Mouse (Mus musculus) layer of hippocampus, postnatal 14 days (tissue): ENCODE measurements around the gene B4galt3. TPM values are rescaled to one million over a fixed set of nuclear protein-coding genes. Genes with fewer than 3 reads are reported as not detected.

ENCODE experiments used
- DNase-seq, 2 experiments: peaks; one replicate each; pipeline ENCODE4 v3.0.0; 2021 to 2022; ENCODE audit warnings: low spot score in 2 of 2, mixed read lengths in 1 of 2
- total RNA-seq, 2 experiments: library from RNA; stranded (reverse); gene quantifications; 2 replicates each; pipeline ENCODE4 v1.2.3; 2021

Gene B4galt3
- total RNA-seq, 2 experiments from 2014 or later: 54.8 to 62.8 TPM

GRCm38 (mm10) chr1:171263185-171263611 is 6.9 kb upstream of the B4galt3 start:
- peak in 1 of 2 experiments; percentile 87 for DNase-seq

GRCm38 (mm10) chr1:171263666-171264461 is 6.3 kb upstream of the B4galt3 start:
- DNase-seq: no peak

DNA sequence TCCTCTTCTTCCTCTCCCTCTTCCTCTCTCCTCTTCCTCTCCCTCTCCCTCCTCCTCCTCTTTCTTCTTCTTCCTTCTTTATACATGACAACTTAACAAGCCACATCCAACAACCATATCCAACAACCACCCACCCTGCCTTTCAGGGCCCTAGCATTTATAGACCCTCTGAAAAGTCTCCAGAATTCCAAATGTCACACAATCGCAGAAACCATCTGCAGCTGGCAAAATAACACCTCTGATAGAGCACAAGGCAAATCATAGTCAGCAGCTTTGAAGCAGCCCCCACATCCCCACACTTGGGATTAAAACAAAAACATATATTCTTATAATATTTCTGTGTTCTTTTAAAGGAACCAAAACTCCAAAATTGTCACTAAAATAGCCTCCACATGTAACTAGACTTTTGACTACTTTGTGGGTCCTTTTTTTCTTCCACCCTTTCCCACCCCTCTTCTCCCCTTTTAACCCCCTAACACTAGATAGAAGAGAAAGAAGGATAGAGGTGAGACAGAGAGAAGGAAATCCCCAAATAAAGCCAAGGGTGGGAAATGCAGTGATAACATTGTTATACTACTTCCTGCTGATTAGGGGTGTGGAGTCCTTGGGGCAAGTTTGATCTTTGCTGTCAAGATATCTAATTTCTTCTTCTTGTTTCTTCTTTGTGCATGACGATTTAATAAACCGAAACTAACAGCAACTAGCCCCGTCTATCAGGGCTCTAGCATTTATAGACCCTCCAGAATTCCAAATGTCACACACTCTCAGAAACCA is 4.0 kb upstream of the B4galt3 start:
- no peak for DNase-seq

DNA sequence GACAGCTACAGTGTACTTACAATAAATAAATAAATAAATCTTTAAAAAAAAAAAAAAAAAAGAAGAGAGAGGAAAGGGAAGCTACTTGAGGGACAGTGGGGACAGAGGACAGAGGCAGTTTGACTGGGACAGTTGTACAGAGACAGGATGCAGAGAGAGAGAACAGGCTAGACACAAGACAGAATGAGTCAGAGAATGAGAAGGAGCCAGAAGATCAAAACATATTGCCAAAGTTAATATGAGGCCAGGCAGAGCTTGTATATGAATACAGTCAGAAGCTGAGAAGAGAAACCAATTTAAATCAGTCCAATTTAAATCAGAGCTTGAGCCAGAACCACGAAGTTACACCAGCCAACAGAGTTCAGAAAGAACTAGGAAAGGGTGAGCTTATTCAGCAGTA is 1.8 kb upstream of the B4galt3 start:
- no peak for DNase-seq

GRCm38 (mm10) chr1:171270573-171270900 is 409 bp downstream of the B4galt3 start:
- no peak for DNase-seq

- no peak for DNase-seq
These were observed 1.1 kb downstream of the B4galt3 start for GRCm38 (mm10) chr1:171271196-171271595.

- DNase-seq: no peak
These were observed 1.5 kb downstream of the B4galt3 start for GRCm38 (mm10) chr1:171271622-171272021.

DNA sequence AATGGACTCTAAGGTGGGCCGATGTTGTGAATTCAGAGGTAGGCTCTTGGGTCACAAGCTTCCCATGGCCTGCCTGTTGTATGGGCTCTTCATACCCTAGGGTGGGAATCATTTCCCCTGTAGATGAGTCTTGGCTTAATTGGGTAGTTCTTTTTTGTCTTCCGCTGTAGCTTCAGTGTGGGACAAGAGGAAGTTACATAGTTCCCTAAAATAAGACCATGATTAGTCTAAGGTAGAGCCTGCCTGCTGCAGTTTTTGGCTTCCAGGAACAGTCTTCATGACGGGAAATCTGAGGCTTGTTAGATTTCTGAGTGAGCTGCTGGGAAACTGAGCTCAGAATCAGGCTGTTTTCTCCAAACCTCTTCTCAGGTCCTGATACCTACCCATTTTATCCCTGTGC is 2.0 kb downstream of the B4galt3 start:
- no peak for DNase-seq

GRCm38 (mm10) chr1:171274171-171274570 is 4.0 kb downstream of the B4galt3 start:
- DNase-seq: no peak

GRCm38 (mm10) chr1:171275144-171275734 is 5.1 kb downstream of the B4galt3 start:
- DNase-seq: no peak

- no peak for DNase-seq
These were observed 6.1 kb downstream of the B4galt3 start for GRCm38 (mm10) chr1:171276110-171276748.

DNA sequence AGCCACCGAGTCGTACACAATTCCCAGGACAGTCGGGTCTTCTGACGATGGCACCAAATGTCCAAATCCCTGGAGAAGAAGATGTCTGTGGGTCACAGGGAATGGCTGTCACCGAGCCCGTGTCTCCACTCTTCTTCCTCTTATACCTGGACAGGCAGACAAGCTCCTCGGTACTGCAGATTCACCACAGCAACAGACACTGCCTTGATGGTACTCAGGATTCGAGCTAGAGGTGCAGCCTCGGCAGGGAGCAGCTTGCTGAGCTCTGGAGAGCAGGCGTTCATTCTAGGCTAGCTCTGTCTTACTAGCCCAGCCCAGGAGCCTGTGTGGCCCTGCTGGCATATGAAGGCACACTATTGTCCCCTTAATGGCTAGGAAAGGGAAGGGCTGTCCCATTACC is 7.6 kb downstream of the B4galt3 start:
- no peak for DNase-seq

- no peak for DNase-seq
These were observed 8.3 kb downstream of the B4galt3 start for GRCm38 (mm10) chr1:171278436-171278835.

GRCm38 (mm10) chr1:171279012-171279705 is 9.0 kb downstream of the B4galt3 start:
- no peak for DNase-seq

DNA sequence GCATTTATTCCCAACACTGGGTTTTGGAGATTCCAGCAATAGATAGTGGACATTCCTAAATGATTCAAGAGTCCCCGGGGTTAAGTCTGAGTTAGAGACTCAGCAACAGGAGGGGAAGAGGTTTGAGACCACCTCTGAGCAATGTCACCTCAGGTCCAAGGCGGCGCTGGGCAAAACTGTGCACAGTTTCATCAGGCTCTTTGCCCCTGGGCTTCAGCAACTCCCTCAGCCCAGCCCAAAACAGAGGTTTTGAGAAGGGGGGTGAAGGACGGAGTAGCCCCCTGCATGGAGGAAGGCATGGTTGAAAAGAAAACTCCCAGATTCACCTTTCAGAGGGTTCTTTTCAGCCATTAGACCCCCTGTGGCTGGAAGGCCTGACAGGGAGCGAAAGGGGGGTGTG is 9.6 kb downstream of the B4galt3 start:
- DNase-seq: no peak

- no peak for DNase-seq
These were observed 10.3 kb downstream of the B4galt3 start for GRCm38 (mm10) chr1:171280250-171280915.

GRCm38 (mm10) chr1:171280916-171281527 is 10.9 kb downstream of the B4galt3 start, which contains the start of gene Ppox:
Gene Ppox (minus strand): TSS chr1:171281186.
- DNase-seq: peak; percentile 91 to 98

- peak; percentile 83 to 85 for DNase-seq
These were observed 11.4 kb downstream of the B4galt3 start for GRCm38 (mm10) chr1:171281528-171281923.

DNA sequence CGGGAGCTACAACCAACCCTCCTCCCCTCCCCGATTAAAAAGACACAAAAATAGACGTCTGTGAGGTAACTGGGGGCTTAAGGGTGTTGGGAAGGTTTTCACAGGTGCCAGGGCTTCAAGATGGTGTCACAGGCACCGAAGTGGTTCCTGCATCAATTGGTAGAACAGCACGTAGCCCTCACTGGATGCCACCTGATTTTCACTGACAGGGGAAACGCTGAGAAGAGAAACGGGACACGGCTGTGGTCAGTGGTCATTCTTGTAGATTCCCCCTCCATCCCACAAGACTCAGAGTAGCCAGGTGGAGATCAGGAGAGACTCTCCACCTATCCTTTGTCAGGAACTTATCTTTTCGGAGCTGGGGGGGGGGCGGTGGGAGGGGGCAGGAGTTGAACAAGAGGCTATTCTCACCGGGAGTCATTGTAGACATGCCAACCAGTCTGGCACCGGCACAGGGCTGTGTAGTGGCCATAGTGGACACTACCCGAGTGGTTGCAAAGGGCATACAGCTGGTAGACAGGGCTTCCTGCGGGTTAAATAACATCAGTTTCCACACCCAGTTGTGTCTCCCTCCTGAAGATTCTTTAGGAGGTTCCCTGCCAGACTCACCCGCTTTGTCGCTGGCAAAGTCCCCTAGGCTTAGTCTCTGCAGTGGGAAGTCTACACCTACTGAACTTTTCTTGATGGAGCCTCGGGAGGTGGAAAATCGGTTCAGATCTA is 12.1 kb downstream of the B4galt3 start:
- DNase-seq: no peak
